ENCODE assay signal across 9 mouse cellular contexts in the genomic region with DNA sequence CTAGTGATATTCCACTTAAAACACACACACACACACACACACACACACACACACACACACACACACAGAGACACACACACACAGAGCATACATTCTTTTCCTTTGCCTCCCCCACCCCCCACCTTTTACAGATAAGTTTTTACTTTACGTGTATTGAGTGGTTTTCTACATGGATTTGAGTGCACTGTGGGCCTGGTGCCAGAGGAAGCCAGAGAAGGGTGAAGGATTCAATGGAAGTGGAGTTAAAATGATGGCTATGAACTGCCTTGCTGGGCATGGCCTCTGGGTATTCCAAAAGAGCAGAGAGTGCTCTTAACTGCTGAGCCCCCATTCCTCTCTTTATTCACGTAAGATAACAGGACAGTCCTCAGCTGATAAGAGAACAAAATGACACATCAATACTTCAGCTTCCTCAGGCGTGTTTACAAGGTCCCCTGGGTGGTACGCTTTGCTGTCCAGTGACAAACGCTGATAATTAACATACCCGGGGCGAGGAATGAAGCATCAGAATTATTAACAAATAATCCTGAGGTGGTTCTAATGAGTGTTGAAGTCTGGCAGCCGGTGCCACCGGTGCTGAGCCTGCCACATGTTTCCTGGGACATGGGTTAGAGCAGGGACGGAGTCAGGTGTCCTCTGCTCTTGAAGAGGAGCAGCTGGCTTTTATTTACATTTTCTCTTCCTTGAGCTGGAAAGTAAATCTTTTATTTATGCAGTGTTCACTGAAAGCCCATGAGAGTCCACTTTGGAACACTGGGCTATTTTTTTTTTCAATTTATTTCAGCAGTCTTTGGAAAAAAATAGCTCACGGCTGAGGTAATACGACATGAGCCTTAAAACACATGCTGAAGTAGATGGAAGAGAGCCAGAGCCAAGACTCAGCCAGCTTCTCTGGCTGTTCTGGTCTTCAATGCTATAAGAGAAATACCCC. TPM values are rescaled to one million over a fixed set of nuclear protein-coding genes. Genes with fewer than 3 reads are reported as not detected.
DNase-seq lines count a peak whose midpoint lies in the region; ATAC-seq and TF ChIP-seq lines count a peak whose summit lies in the region.
"Had no signal": no experiment of that assay in that cellular context is flagged by ENCODE, and none has a peak within 500 bp of the region (broad histone marks: within the 10 kb centered on the region; RNA-seq: fewer than 3 reads in every experiment).

No protein-coding gene starts in this region.

- no peaks in the 10 kb centered on the region for H3K4me1 ChIP-seq in forebrain, embryonic 14.5 days (ENCODE audit: control insufficient read depth, insufficient read depth, low read length)
- no peaks in the 10 kb centered on the region for H3K4me1 ChIP-seq in forebrain, embryonic 11.5 days (replicated peaks; ENCODE audit: control insufficient read depth, insufficient read depth, low read length)
- H3K4me1 ChIP-seq in midbrain, embryonic 12.5 days = no peaks in the 10 kb centered on the region
- no peaks in the 10 kb centered on the region for H3K4me1 ChIP-seq in midbrain, postnatal 0 days (ENCODE audit: insufficient read depth, low read length)
- H3K4me1 ChIP-seq in heart, embryonic 12.5 days (replicated peaks) = peaks cover 10% of the 10 kb centered on the region; the same call in 1 of the 2 replicates
- no peaks in the 10 kb centered on the region for H3K4me1 ChIP-seq in midbrain, embryonic 14.5 days (ENCODE audit: control insufficient read depth, insufficient read depth, low read length)

- H3K36me3 ChIP-seq in forebrain, embryonic 14.5 days (ENCODE audit: control insufficient read depth, insufficient read depth, low read length) = peaks cover 63% of the 10 kb centered on the region
- H3K36me3 ChIP-seq in forebrain, embryonic 11.5 days (ENCODE audit: control insufficient read depth, insufficient read depth, low read length) = no peaks in the 10 kb centered on the region
- peaks cover 38% of the 10 kb centered on the region for H3K36me3 ChIP-seq in midbrain, embryonic 12.5 days
- peaks cover 35% of the 10 kb centered on the region for H3K36me3 ChIP-seq in midbrain, postnatal 0 days (ENCODE audit: insufficient read depth, low read length)
- H3K36me3 ChIP-seq in heart, embryonic 12.5 days = no peaks in the 10 kb centered on the region
- H3K36me3 ChIP-seq in midbrain, embryonic 14.5 days (ENCODE audit: control insufficient read depth, insufficient read depth, low read length) = peaks cover 73% of the 10 kb centered on the region

- H3K27ac ChIP-seq in forebrain, embryonic 14.5 days (ENCODE audit: low read depth, low read length) = no peak overlapping the region
- no peak overlapping the region for H3K27ac ChIP-seq in forebrain, embryonic 11.5 days (ENCODE audit: low read depth, low read length)
- H3K27ac ChIP-seq in midbrain, embryonic 12.5 days (replicated peaks) = no peak overlapping the region; the same call in 1 of the 2 replicates
- H3K27ac ChIP-seq in midbrain, postnatal 0 days (ENCODE audit: low read depth, low read length) = no peak overlapping the region
- H3K27ac ChIP-seq in heart, embryonic 12.5 days (ENCODE audit: poor library complexity, severe bottlenecking) = peak overlapping the region; percentile 35; the same call in 1 of the 2 replicates
- no peak overlapping the region; the same call in 1 of the 2 replicates for H3K27ac ChIP-seq in midbrain, embryonic 14.5 days (replicated peaks; ENCODE audit: low read depth, low read length)

- TF ChIP-seq CTCF in midbrain, postnatal 0 days (IDR thresholded peaks at IDR 0.05) = no peak

- WGBS in forebrain, embryonic 14.5 days = 78% methylated on average over 12 of the region's 12 CpGs
- 84% methylated on average over 12 of the region's 12 CpGs for WGBS in forebrain, embryonic 11.5 days
- WGBS in midbrain, embryonic 12.5 days = 64% methylated on average over 12 of the region's 12 CpGs
- 47% methylated on average over 12 of the region's 12 CpGs for WGBS in midbrain, postnatal 0 days
- WGBS in heart, embryonic 12.5 days = 30% methylated on average over 12 of the region's 12 CpGs
- 37% methylated on average over 12 of the region's 12 CpGs for WGBS in midbrain, embryonic 14.5 days

- no peak for ATAC-seq in forebrain, embryonic 14.5 days
- ATAC-seq in forebrain, embryonic 11.5 days (replicated peaks; ENCODE audit: low FRiP score) = no peak
- ATAC-seq in midbrain, embryonic 12.5 days (ENCODE audit: low FRiP score, low read depth) = peak; percentile 54; the same call in 1 of the 2 replicates
- ATAC-seq in midbrain, postnatal 0 days (ENCODE audit: low FRiP score) = no peak
- ATAC-seq in heart, embryonic 12.5 days (ENCODE audit: insufficient number of reproducible peaks, low FRiP score) = no peak
- peak; percentile 58; the same call in 1 of the 2 replicates for ATAC-seq in midbrain, embryonic 14.5 days (ENCODE audit: low FRiP score, low TSS enrichment)

- no peak overlapping the region for H3K9ac ChIP-seq in forebrain, embryonic 14.5 days (ENCODE audit: low read length)
- H3K9ac ChIP-seq in forebrain, embryonic 11.5 days (ENCODE audit: low read length) = no peak overlapping the region
- H3K9ac ChIP-seq in midbrain, embryonic 12.5 days (replicated peaks) = no peak overlapping the region
- H3K9ac ChIP-seq in midbrain, postnatal 0 days (replicated peaks; ENCODE audit: low read length, poor library complexity, severe bottlenecking) = no peak overlapping the region
- no peak overlapping the region for H3K9ac ChIP-seq in heart, embryonic 12.5 days
- no peak overlapping the region for H3K9ac ChIP-seq in midbrain, embryonic 14.5 days (replicated peaks; ENCODE audit: low read length)

- no peaks in the 10 kb centered on the region for H3K27me3 ChIP-seq in forebrain, embryonic 14.5 days (replicated peaks; ENCODE audit: control insufficient read depth, insufficient read depth, low read length)
- H3K27me3 ChIP-seq in forebrain, embryonic 11.5 days (ENCODE audit: control insufficient read depth, insufficient read depth, low read length) = no peaks in the 10 kb centered on the region
- H3K27me3 ChIP-seq in midbrain, embryonic 12.5 days = no peaks in the 10 kb centered on the region
- no peaks in the 10 kb centered on the region for H3K27me3 ChIP-seq in midbrain, postnatal 0 days (ENCODE audit: insufficient read depth, low read length)
- no peaks in the 10 kb centered on the region for H3K27me3 ChIP-seq in heart, embryonic 12.5 days (replicated peaks)
- H3K27me3 ChIP-seq in midbrain, embryonic 14.5 days (ENCODE audit: control insufficient read depth, insufficient read depth, low read length) = no peaks in the 10 kb centered on the region

- no peak overlapping the region for H3K4me3 ChIP-seq in forebrain, embryonic 14.5 days (ENCODE audit: low read depth, low read length)
- H3K4me3 ChIP-seq in forebrain, embryonic 11.5 days (ENCODE audit: low read depth, low read length) = no peak overlapping the region
- H3K4me3 ChIP-seq in midbrain, embryonic 12.5 days = no peak overlapping the region
- no peak overlapping the region for H3K4me3 ChIP-seq in midbrain, postnatal 0 days (ENCODE audit: low read depth, low read length)
- H3K4me3 ChIP-seq in heart, embryonic 12.5 days = no peak overlapping the region
- H3K4me3 ChIP-seq in midbrain, embryonic 14.5 days (replicated peaks; ENCODE audit: low read depth, low read length) = no peak overlapping the region

- DNase-seq in forebrain, embryonic 14.5 days (ENCODE audit: low spot score) = peak; percentile 16
- no peak for DNase-seq in forebrain, embryonic 11.5 days (ENCODE audit: low spot score)
- DNase-seq in midbrain, postnatal 0 days (ENCODE audit: low spot score) = no peak
- DNase-seq in midbrain, embryonic 14.5 days = peak; percentile 46
- DNase-seq in embryo, embryonic 11 days = no peak
- no peak for DNase-seq in cerebellum, adult 9-11 months
- DNase-seq: kidney, postnatal 36 days had no signal

- H3K9me3 ChIP-seq in forebrain, embryonic 14.5 days (replicated peaks; ENCODE audit: control insufficient read depth, low read length) = no peaks in the 10 kb centered on the region
- H3K9me3 ChIP-seq in forebrain, embryonic 11.5 days (ENCODE audit: control insufficient read depth, low read length) = no peaks in the 10 kb centered on the region
- H3K9me3 ChIP-seq in midbrain, embryonic 12.5 days = 0 out of 2 replicates have a peak, but pooled peaks cover 3% of the 10 kb centered on the region
- H3K9me3 ChIP-seq in midbrain, postnatal 0 days (ENCODE audit: low read length) = no peaks in the 10 kb centered on the region
- H3K9me3 ChIP-seq in heart, embryonic 12.5 days (replicated peaks) = no peaks in the 10 kb centered on the region
- H3K9me3 ChIP-seq in midbrain, embryonic 14.5 days (ENCODE audit: control insufficient read depth, low read length) = no peaks in the 10 kb centered on the region

- H3K4me2 ChIP-seq in forebrain, embryonic 14.5 days (ENCODE audit: low read length) = no peak overlapping the region
- H3K4me2 ChIP-seq in forebrain, embryonic 11.5 days (ENCODE audit: low read depth, low read length, severe bottlenecking) = no peak overlapping the region
- H3K4me2 ChIP-seq in midbrain, embryonic 12.5 days (replicated peaks) = no peak overlapping the region
- H3K4me2 ChIP-seq in midbrain, postnatal 0 days (ENCODE audit: low read depth, low read length, poor library complexity, severe bottlenecking) = no peak overlapping the region
- H3K4me2 ChIP-seq in heart, embryonic 12.5 days = 0 out of 2 replicates have a peak overlapping the region, but pooled peaks have one; percentile 1
- no peak overlapping the region for H3K4me2 ChIP-seq in midbrain, embryonic 14.5 days (ENCODE audit: low read length)

RNA-seq across cellular contexts. Expression of gene Lysmd2, which starts 28.7 kb away (rescaled TPM):
- polyA plus RNA-seq in forebrain, embryonic 14.5 days (2014; fragmentation: Nextera tagmentation; extraction: Ambion mirVana) = 26.0 and 34.1 TPM in 2 replicates
- 13.0 and 17.1 TPM in 2 replicates for polyA plus RNA-seq in forebrain, embryonic 11.5 days (2014; fragmentation: Nextera tagmentation; extraction: Ambion mirVana)
- 12.9 and 14.5 TPM in 2 replicates for polyA plus RNA-seq in midbrain, embryonic 12.5 days (2016; fragmentation: Nextera tagmentation; extraction: Ambion mirVana)
- total RNA-seq in midbrain, postnatal 0 days (2014; rRNA removed) = 29.2 and 32.4 TPM in 2 replicates
- 33.6 and 39.4 TPM in 2 replicates for polyA plus RNA-seq in midbrain, postnatal 0 days (2015; fragmentation: Nextera tagmentation; extraction: Ambion mirVana)
- polyA plus RNA-seq in heart, embryonic 12.5 days (2016; fragmentation: Nextera tagmentation; extraction: Ambion mirVana) = 17.8 and 18.8 TPM in 2 replicates
- polyA plus RNA-seq in midbrain, embryonic 14.5 days (2014; fragmentation: Nextera tagmentation; extraction: Ambion mirVana) = 29.0 and 34.3 TPM in 2 replicates

RNA-seq across cellular contexts. Expression of gene Scg3, which starts 29.6 kb away (rescaled TPM):
- 84.2 and 101 TPM in 2 replicates for polyA plus RNA-seq in forebrain, embryonic 14.5 days (2014; fragmentation: Nextera tagmentation; extraction: Ambion mirVana)
- 41.4 and 42.8 TPM in 2 replicates for polyA plus RNA-seq in forebrain, embryonic 11.5 days (2014; fragmentation: Nextera tagmentation; extraction: Ambion mirVana)
- polyA plus RNA-seq in midbrain, embryonic 12.5 days (2016; fragmentation: Nextera tagmentation; extraction: Ambion mirVana) = 85.0 and 93.0 TPM in 2 replicates
- total RNA-seq in midbrain, postnatal 0 days (2014; rRNA removed) = 115 and 126 TPM in 2 replicates
- polyA plus RNA-seq in midbrain, postnatal 0 days (2015; fragmentation: Nextera tagmentation; extraction: Ambion mirVana) = 125 and 139 TPM in 2 replicates
- polyA plus RNA-seq in heart, embryonic 12.5 days (2016; fragmentation: Nextera tagmentation; extraction: Ambion mirVana) = 0.17 and 0.64 TPM in 2 replicates
- 122 and 125 TPM in 2 replicates for polyA plus RNA-seq in midbrain, embryonic 14.5 days (2014; fragmentation: Nextera tagmentation; extraction: Ambion mirVana)

RNA-seq across cellular contexts. Expression of gene Tmod2, which starts 43.1 kb away (rescaled TPM):
- polyA plus RNA-seq in forebrain, embryonic 14.5 days (2014; fragmentation: Nextera tagmentation; extraction: Ambion mirVana) = 127 and 193 TPM in 2 replicates
- polyA plus RNA-seq in forebrain, embryonic 11.5 days (2014; fragmentation: Nextera tagmentation; extraction: Ambion mirVana) = 61.9 and 63.7 TPM in 2 replicates
- 108 and 111 TPM in 2 replicates for polyA plus RNA-seq in midbrain, embryonic 12.5 days (2016; fragmentation: Nextera tagmentation; extraction: Ambion mirVana)
- total RNA-seq in midbrain, postnatal 0 days (2014; rRNA removed) = 168 and 210 TPM in 2 replicates
- 379 and 434 TPM in 2 replicates for polyA plus RNA-seq in midbrain, postnatal 0 days (2015; fragmentation: Nextera tagmentation; extraction: Ambion mirVana)
- 4.9 and 5.0 TPM in 2 replicates for polyA plus RNA-seq in heart, embryonic 12.5 days (2016; fragmentation: Nextera tagmentation; extraction: Ambion mirVana)
- polyA plus RNA-seq in midbrain, embryonic 14.5 days (2014; fragmentation: Nextera tagmentation; extraction: Ambion mirVana) = 244 and 248 TPM in 2 replicates

Comparison
In these comparisons a context has a peak if more than half of its experiments do, and no peak if none do; other contexts are left out.
1. ATAC-seq: peak in midbrain, embryonic 12.5 days (single experiment) and midbrain, embryonic 14.5 days (single experiment); none in forebrain, embryonic 14.5 days (single experiment), forebrain, embryonic 11.5 days (single experiment), midbrain, postnatal 0 days (single experiment) and heart, embryonic 12.5 days (single experiment).
2. DNase-seq: peak in forebrain, embryonic 14.5 days (single experiment) and midbrain, embryonic 14.5 days (single experiment); none in forebrain, embryonic 11.5 days (single experiment), midbrain, postnatal 0 days (single experiment), embryo, embryonic 11 days (single experiment) and cerebellum, adult 9-11 months (single experiment).
3. RNA of gene Scg3, which starts 29.6 kb away (polyA plus RNA-seq): 125 to 139 TPM in midbrain, postnatal 0 days, 122 to 125 TPM in midbrain, embryonic 14.5 days, 85.0 to 93.0 TPM in midbrain, embryonic 12.5 days, 84.2 to 101 TPM in forebrain, embryonic 14.5 days and 41.4 to 42.8 TPM in forebrain, embryonic 11.5 days; 0.17 to 0.64 TPM in heart, embryonic 12.5 days; every median in the first group is over 10 times any median in the second.
4. RNA of gene Tmod2, which starts 43.1 kb away (polyA plus RNA-seq): 379 to 434 TPM in midbrain, postnatal 0 days, 244 to 248 TPM in midbrain, embryonic 14.5 days, 127 to 193 TPM in forebrain, embryonic 14.5 days, 108 to 111 TPM in midbrain, embryonic 12.5 days and 61.9 to 63.7 TPM in forebrain, embryonic 11.5 days; 4.9 to 5.0 TPM in heart, embryonic 12.5 days; every median in the first group is over 10 times any median in the second.